Mouse (Mus musculus) ES-E14 (cell line): ENCODE measurements around the gene Atxn1. TPM values are rescaled to one million over a fixed set of nuclear protein-coding genes. Genes with fewer than 3 reads are reported as not detected.

Source experiments
- DNase-seq: peaks from one replicate; pipeline ENCODE4 v3.0.0-alpha.2; 2013; ENCODE audit warnings: low read depth, low spot score
- H3K27ac ChIP-seq: 2 replicates; pipeline ENCODE4 v1.5.1; 2012; ENCODE audit warnings: low read depth, mild to moderate bottlenecking, low read length, moderate library complexity, mixed read lengths; ENCODE audit not compliant: poor library complexity, insufficient read depth, severe bottlenecking
- H3K36me3 ChIP-seq: 2 replicates; pipeline ENCODE4 v1.6.1; 2012; ENCODE audit warnings: mild to moderate bottlenecking, low read length, moderate library complexity, mixed read lengths; ENCODE audit not compliant: control insufficient read depth, poor library complexity, insufficient read depth, severe bottlenecking
- H3K4me1 ChIP-seq, 2 experiments: fragments of 150-350 bp in 1 of 2; sonication (generic) in 1 of 2; 2 replicates each; pipeline ENCODE4 v1.6.1; 2012; ENCODE audit warnings: low read length in 2 of 2, mild to moderate bottlenecking in 1 of 2, mixed read lengths in 1 of 2; ENCODE audit not compliant: control insufficient read depth in 2 of 2, insufficient read depth in 2 of 2, poor library complexity in 1 of 2
- H3K4me3 ChIP-seq, 2 experiments: fragments of 150-350 bp in 1 of 2; sonication (generic) in 1 of 2; 2 replicates each; pipeline ENCODE4 v1.5.1; 2012; ENCODE audit warnings: low read length in 2 of 2, low read depth in 1 of 2, mild to moderate bottlenecking in 1 of 2, mixed read lengths in 1 of 2; ENCODE audit not compliant: insufficient read depth in 1 of 2, poor library complexity in 1 of 2, severe bottlenecking in 1 of 2
- H3K9ac ChIP-seq: 2 replicates; pipeline ENCODE4 v1.6.1; 2012; ENCODE audit warnings: low read depth, mild to moderate bottlenecking, low read length, mixed read lengths; ENCODE audit not compliant: poor library complexity, insufficient read depth, severe bottlenecking
- H3K9me3 ChIP-seq: fragments of 150-350 bp; sonication (generic); 2 replicates; pipeline ENCODE4 v1.6.1; 2012; ENCODE audit warnings: low read depth, mild to moderate bottlenecking, low read length; ENCODE audit not compliant: control insufficient read depth, insufficient read depth
- CHD2 ChIP-seq: IDR thresholded peaks from 2 replicates; pipeline ENCODE4 v1.6.1; 2014; ENCODE audit warnings: mild to moderate bottlenecking, low read depth, low read length, inconsistent platforms
- HCFC1 ChIP-seq: IDR thresholded peaks from 2 replicates; pipeline ENCODE4 v1.6.1; 2012; ENCODE audit warnings: low read length, inconsistent platforms, borderline replicate concordance; ENCODE audit not compliant: insufficient read depth
- MAFK ChIP-seq: IDR thresholded peaks from 2 replicates; pipeline ENCODE4 v1.6.1; 2014; ENCODE audit warnings: mild to moderate bottlenecking, low read depth, low read length, inconsistent platforms; ENCODE audit not compliant: insufficient read depth
- ZC3H11A ChIP-seq: IDR thresholded peaks from 2 replicates; pipeline ENCODE4 v1.6.1; 2012; ENCODE audit warnings: low read depth, mild to moderate bottlenecking, inconsistent platforms, low read length, borderline replicate concordance
- ZNF384 ChIP-seq: IDR thresholded peaks from 2 replicates; pipeline ENCODE4 v1.6.1; 2012; ENCODE audit warnings: low read depth, low read length, inconsistent platforms
- in situ Hi-C, 2 experiments: fragments of 600-800 bp; cut with MboI; formaldehyde crosslinking; loops; one replicate each; pipeline ENCODE4 v1.15.1; 2025; ENCODE audit warnings: low sequenced_read_pairs in 2 of 2, inconsistent platforms in 1 of 2; ENCODE audit not compliant: unreplicated experiment in 2 of 2
- total RNA-seq: library from RNA; depleted of rRNA; stranded (reverse); fragments of 300-350 nt; gene quantifications from 2 replicates; pipeline ENCODE4 v1.2.3, GENCODE M21; 2012

The Atxn1 gene
- total RNA-seq, 1 experiment: 7.8 TPM

- TF ChIP-seq HCFC1: no peak
- no peak for TF ChIP-seq CHD2
- no peak for TF ChIP-seq ZC3H11A
- no peak for TF ChIP-seq MAFK
- TF ChIP-seq ZNF384: no peak
- no peaks in the 10 kb centered on the region for H3K36me3 ChIP-seq
These were observed 196.6 kb downstream of the Atxn1 start for GRCm38 (mm10) chr13:45768250-45768649.

GRCm38 (mm10) chr13:45764354-45764753, 200.5 kb downstream of the Atxn1 start:
- in situ Hi-C loops: no loop called here
- Histone ChIP-seq H3K36me3 (no peaks in the 10 kb centered on the region), H3K9me3 (no peaks in the 10 kb centered on the region), H3K4me3 (no peak overlapping the region), H3K4me1 (no peaks in the 10 kb centered on the region), H3K9ac (no peak overlapping the region), H3K27ac (no peak overlapping the region)
- TF ChIP-seq ZNF384: no peak
- no peak for TF ChIP-seq HCFC1
- TF ChIP-seq CHD2: no peak
- no peak for TF ChIP-seq ZC3H11A
- no peak for TF ChIP-seq MAFK
- no peak for DNase-seq

More at GRCm38 (mm10) chr13:45768250-45768649, 196.6 kb downstream of the Atxn1 start:
- no peaks in the 10 kb centered on the region for H3K4me1 ChIP-seq
- H3K9me3 ChIP-seq: no peaks in the 10 kb centered on the region
- no peak overlapping the region for H3K27ac ChIP-seq
- H3K9ac ChIP-seq: no peak overlapping the region
- DNase-seq: no peak
- in situ Hi-C loops: no loop called here
- H3K4me3 ChIP-seq: no peak overlapping the region

GRCm38 (mm10) chr13:45762278-45762677, 202.5 kb downstream of the Atxn1 start:
- Histone ChIP-seq H3K27ac (no peak overlapping the region), H3K36me3 (no peaks in the 10 kb centered on the region), H3K4me1 (no peaks in the 10 kb centered on the region), H3K4me3 (no peak overlapping the region), H3K9me3 (no peaks in the 10 kb centered on the region), H3K9ac (no peak overlapping the region)
- no peak for TF ChIP-seq CHD2
- no peak for TF ChIP-seq ZC3H11A
- no peak for TF ChIP-seq HCFC1
- no peak for TF ChIP-seq ZNF384
- TF ChIP-seq MAFK: no peak
- in situ Hi-C loops: no loop called here
- DNase-seq: no peak

GRCm38 (mm10) chr13:45754483-45754882, 210.3 kb downstream of the Atxn1 start:
- no peak overlapping the region for H3K4me3 ChIP-seq
- in situ Hi-C loops: no loop called here
- no peak for DNase-seq
- peaks cover 0 to 2% of the 10 kb centered on the region in 2 experiments; a peak in 1 of 4 replicates for H3K4me1 ChIP-seq
- H3K36me3 ChIP-seq: no peaks in the 10 kb centered on the region
- no peaks in the 10 kb centered on the region for H3K9me3 ChIP-seq
- no peak for TF ChIP-seq HCFC1
- no peak for TF ChIP-seq MAFK
- TF ChIP-seq ZNF384: no peak
- no peak for TF ChIP-seq CHD2
- no peak for TF ChIP-seq ZC3H11A
- no peak overlapping the region for H3K27ac ChIP-seq
- H3K9ac ChIP-seq: no peak overlapping the region

GRCm38 (mm10) chr13:45752498-45752897, 212.3 kb downstream of the Atxn1 start:
- Histone ChIP-seq H3K4me3 (no peak overlapping the region), H3K9ac (no peak overlapping the region), H3K4me1 (peaks cover 0 to 2% of the 10 kb centered on the region in 2 experiments; a peak in 1 of 4 replicates), H3K27ac (no peak overlapping the region), H3K9me3 (no peaks in the 10 kb centered on the region), H3K36me3 (no peaks in the 10 kb centered on the region)
- TF ChIP-seq CHD2 (no peak), ZNF384 (no peak), HCFC1 (no peak), ZC3H11A (no peak), MAFK (no peak)
- no peak for DNase-seq
- in situ Hi-C loops: no loop called here
